Mouse (Mus musculus): ENCODE results near the gene Olfr229.
"Not testable (repeated sequence)": the region's sequence is repeated elsewhere in the genome, so short reads cannot be mapped to it uniquely, and the experiment has no call there.

The Olfr229 gene

GRCm38 (mm10) chr9:39907036-39907435 lies at the start of gene Olfr229:
TSS of gene Olfr229 (plus strand) at chr9:39907336.
- no peak for DNase-seq (ENCODE audit: low spot score)

GRCm38 (mm10) chr9:39866122-39866521 lies 41.0 kb upstream of the Olfr229 start, which contains the start of gene Olfr972:
TSS of gene Olfr972 (plus strand) at chr9:39866422.
- no peak for DNase-seq (ENCODE audit: low spot score)

DNA sequence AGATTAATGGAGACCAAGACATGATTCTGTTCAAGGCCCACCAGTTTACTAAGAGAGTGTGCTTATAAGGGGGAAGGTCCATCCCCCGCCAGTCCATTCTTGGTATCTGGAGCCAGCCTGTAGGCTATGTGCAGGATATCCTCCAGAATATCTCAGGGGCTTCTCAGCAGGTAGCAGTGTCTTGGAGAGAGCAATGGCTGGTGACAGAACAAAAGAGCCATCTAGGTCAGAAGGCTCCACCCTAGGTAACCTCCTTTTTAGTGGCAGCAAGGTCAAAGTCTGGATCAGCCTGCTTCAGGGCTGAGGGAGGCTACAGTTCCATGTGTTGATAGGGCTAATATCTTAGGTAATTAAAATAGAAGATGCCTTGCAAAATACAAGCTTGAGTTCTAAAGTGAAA lies 35.1 kb upstream of the Olfr229 start:
- not testable (repeated sequence) for DNase-seq (ENCODE audit: low spot score)

- not testable (repeated sequence) for DNase-seq (ENCODE audit: low spot score)
Observed at GRCm38 (mm10) chr9:39877541-39878396, 29.4 kb upstream of the Olfr229 start.

- no peak for DNase-seq (ENCODE audit: low spot score)
Observed at GRCm38 (mm10) chr9:39905106-39905505, 2.0 kb upstream of the Olfr229 start.

DNA sequence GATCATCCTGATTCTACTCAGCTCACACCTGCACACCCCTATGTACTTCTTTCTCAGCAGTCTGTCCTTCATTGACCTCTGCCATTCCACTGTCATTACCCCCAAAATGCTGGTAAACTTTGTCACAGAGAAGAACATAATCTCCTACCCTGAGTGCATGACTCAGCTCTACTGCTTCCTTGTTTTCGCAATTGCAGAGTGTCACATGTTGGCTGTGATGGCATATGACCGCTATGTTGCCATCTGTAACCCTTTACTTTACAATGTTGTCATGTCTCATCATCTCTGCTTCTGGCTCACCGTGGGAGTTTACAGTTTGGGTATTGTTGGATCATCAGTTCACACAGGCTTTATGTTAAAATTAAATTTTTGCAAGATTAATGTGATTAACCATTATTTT lies 2.8 kb downstream of the Olfr229 start:
- no peak for DNase-seq (ENCODE audit: low spot score)

DNA sequence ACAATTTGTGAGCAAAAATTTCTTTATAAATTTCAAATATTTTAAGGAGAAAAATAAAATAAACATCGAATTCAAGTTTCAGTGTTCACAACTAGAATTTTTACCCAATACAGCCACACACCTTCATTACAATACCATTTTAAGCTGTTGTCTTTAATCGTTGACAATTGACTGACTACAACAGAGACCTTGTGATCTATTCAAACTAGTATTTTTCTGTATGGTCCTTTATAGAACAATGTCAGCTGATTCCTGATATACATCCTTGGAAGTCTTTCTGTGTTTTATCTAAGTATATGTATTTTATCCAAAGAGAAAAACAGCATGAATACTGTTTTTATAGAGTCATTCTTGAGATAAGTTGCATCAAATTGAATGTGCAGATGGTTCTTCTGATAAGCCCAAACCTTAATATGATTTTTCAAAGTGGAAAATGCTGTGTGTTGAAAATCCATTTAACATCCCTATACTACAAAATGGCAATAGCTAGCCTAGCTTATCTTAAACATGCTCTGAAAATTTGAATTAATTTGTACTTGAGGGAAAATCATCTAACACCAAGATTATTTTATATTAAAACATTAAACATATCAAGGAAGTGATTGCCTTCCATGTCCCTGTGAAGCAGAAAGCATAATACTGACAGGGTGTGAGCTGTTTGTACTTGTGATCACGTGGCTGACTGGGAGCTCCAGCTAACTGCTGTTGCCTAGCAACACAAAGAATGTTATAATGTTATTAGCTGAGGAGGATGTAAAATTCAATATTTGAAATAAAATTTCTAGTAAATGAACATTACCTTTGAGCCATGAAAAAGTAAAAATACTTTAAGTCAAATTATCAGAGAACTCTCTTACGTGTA lies 21.1 kb downstream of the Olfr229 start:
- not testable (repeated sequence) for DNase-seq (ENCODE audit: low spot score)

GRCm38 (mm10) chr9:39928837-39929236 lies 21.7 kb downstream of the Olfr229 start:
- DNase-seq (ENCODE audit: low spot score): not testable (repeated sequence)

DNA sequence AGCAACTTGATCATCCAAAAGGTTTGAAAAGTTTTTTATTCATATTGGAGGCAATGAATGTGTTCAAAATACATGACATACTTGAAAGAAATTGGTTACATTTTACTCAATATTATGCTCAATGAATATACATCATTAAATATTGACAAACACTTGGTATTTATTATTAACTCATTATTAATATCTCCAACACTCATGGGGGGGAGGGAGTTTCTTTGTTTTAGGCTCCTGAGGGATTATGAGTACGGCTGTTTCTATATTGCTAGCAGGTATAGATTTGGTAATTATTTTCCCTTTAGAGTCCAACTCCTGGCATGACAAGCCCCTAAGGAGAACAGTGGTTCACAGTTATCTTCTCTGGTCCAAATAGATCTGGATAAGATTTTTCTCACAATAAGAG lies 30.1 kb downstream of the Olfr229 start, which contains the start of gene Olfr974:
Gene Olfr974 (plus strand): TSS at position 301 of the 400 bp plus-strand sequence.
- DNase-seq (ENCODE audit: low spot score): no peak

DNA sequence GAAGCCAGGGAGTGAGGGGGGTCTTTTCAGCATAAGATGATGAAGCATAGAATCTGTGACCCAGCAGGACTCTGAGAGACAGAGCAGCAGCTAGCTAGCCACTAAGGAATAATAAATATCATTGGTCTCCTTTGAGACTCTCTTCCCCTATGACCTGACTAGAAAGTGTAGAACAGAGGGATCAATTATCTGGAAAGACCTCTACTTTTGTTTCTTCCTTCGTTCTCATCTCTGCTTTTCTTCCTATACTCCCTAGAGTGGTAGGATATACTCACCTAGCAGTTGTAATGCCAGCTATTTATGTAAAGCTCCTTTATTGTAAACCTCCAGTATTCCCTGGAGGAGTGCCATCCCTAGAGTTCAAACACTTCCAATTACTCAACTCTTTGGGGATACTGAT lies 44.8 kb downstream of the Olfr229 start, which contains the start of gene Olfr975:
Gene Olfr975 (minus strand): TSS at position 101 of the 400 bp plus-strand sequence.
- DNase-seq (ENCODE audit: low spot score): no peak

- DNase-seq (ENCODE audit: low spot score): not testable (repeated sequence)
Observed at GRCm38 (mm10) chr9:39961033-39961432, 53.9 kb downstream of the Olfr229 start, which contains the start of gene Olfr976. TSS of gene Olfr976 (minus strand) at chr9:39961133.
